Mouse (Mus musculus) hematopoietic multipotent progenitor cell, adult 10-12 weeks (in vitro differentiated cells): ENCODE data around the gene Cyba. TPM values are rescaled to one million over a fixed set of nuclear protein-coding genes. Genes with fewer than 3 reads are reported as not detected.

ENCODE experiments used
- polyA plus RNA-seq: library from polyadenylated mRNA; stranded (reverse); fragments of >175 nt; gene quantifications from 2 replicates; pipeline ENCODE4 v1.2.3, GENCODE M21; 2012; ENCODE audit warnings: low replicate concordance

Gene Cyba
- polyA plus RNA-seq: 1,078 and 1,667 TPM in 2 replicates

GRCm38 (mm10) chr8:122432443-122433268 lies at the start of gene Cyba:
Cyba (minus strand) TSS chr8:122432930.

GRCm38 (mm10) chr8:122475580-122476320 lies 43.0 kb upstream of the Cyba start, which contains the start of the genes Rnf166 and Ctu2:
Rnf166 (minus strand) TSS chr8:122476064.
Ctu2 (plus strand) TSS chr8:122476143.

GRCm38 (mm10) chr8:122460524-122461472 lies 28.1 kb upstream of the Cyba start, which contains the start of gene Snai3:
Snai3 (minus strand) TSS chr8:122460733.

GRCm38 (mm10) chr8:122443262-122444006 lies 10.7 kb upstream of the Cyba start, which contains the start of gene Mvd:
Mvd (minus strand) TSS chr8:122443422.

GRCm38 (mm10) chr8:122421376-122422070 lies 11.2 kb downstream of the Cyba start, which contains the start of gene Il17c:
Il17c (plus strand) TSS chr8:122422020.

GRCm38 (mm10) chr8:122376365-122377231 lies 56.1 kb downstream of the Cyba start, which contains the start of gene Zc3h18:
Zc3h18 (plus strand) TSS chr8:122376609.

Other genes starting within 250 kb of the Cyba start
- 211 and 319 TPM in 2 replicates for gene Zfpm1, start 150.8 kb downstream of the Cyba start, polyA plus RNA-seq
- 0.11 TPM in 1 of 2 replicates, not detected in the other for gene Trhr2, start 72.2 kb downstream of the Cyba start, polyA plus RNA-seq
- 67.9 and 139 TPM in 2 replicates for gene Zc3h18, start 56.3 kb downstream of the Cyba start, polyA plus RNA-seq
- 0.18 TPM in 1 of 2 replicates, not detected in the other for gene Il17c, start 10.9 kb downstream of the Cyba start, polyA plus RNA-seq
- gene Mvd, start 10.5 kb upstream of the Cyba start, polyA plus RNA-seq: 10.9 and 12.4 TPM in 2 replicates
- gene Snai3, start 27.8 kb upstream of the Cyba start, polyA plus RNA-seq: 2.2 and 3.4 TPM in 2 replicates
- gene Rnf166, start 43.1 kb upstream of the Cyba start, polyA plus RNA-seq: 79.8 and 83.9 TPM in 2 replicates
- gene Ctu2, start 43.2 kb upstream of the Cyba start, polyA plus RNA-seq: 35.9 and 74.5 TPM in 2 replicates
- gene Piezo1, start 118.4 kb upstream of the Cyba start, polyA plus RNA-seq: 38.4 and 54.7 TPM in 2 replicates
- 160 and 221 TPM in 2 replicates for gene Cdt1, start 135.1 kb upstream of the Cyba start, polyA plus RNA-seq
- gene Aprt, start 144.0 kb upstream of the Cyba start, polyA plus RNA-seq: 45.5 and 149 TPM in 2 replicates
- gene Galns, start 178.5 kb upstream of the Cyba start, polyA plus RNA-seq: 7.5 and 18.4 TPM in 2 replicates
- 1.1 and 5.3 TPM in 2 replicates for gene Trappc2l, start 178.7 kb upstream of the Cyba start, polyA plus RNA-seq
- gene Pabpn1l, start 189.8 kb upstream of the Cyba start, polyA plus RNA-seq: not detected in 2 replicates